Mouse (Mus musculus) erythroid progenitor cell, adult 5-6 weeks (primary cell): Measurements from ENCODE around the gene Prrt2. TPM values are rescaled to one million over a fixed set of nuclear protein-coding genes. Genes with fewer than 3 reads are reported as not detected.

Source experiments
- ATAC-seq: replicated peaks from 2 replicates; pipeline ENCODE4 v1.8.0; 2016; ENCODE audit warnings: moderate number of reproducible peaks, mild to moderate bottlenecking, moderate TSS enrichment, inconsistent platforms; ENCODE audit not compliant: poor library complexity, low FRiP score, severe bottlenecking
- total RNA-seq, 2 experiments: library from RNA; stranded (forward) in 1 of 2; stranded (reverse) in 1 of 2; fragments of 150-400 nt in 1 of 2; fragments of 186-747, 209-891 nt in 1 of 2; gene quantifications; 2 replicates each; pipeline versions ENCODE4 v1.2.3 to v1.2.4; 2015 to 2017; ENCODE audit warnings: low replicate concordance in 2 of 2

Gene Prrt2
- total RNA-seq, 2 experiments from 2014 or later: 0.84 TPM; not detected in 1

DNA sequence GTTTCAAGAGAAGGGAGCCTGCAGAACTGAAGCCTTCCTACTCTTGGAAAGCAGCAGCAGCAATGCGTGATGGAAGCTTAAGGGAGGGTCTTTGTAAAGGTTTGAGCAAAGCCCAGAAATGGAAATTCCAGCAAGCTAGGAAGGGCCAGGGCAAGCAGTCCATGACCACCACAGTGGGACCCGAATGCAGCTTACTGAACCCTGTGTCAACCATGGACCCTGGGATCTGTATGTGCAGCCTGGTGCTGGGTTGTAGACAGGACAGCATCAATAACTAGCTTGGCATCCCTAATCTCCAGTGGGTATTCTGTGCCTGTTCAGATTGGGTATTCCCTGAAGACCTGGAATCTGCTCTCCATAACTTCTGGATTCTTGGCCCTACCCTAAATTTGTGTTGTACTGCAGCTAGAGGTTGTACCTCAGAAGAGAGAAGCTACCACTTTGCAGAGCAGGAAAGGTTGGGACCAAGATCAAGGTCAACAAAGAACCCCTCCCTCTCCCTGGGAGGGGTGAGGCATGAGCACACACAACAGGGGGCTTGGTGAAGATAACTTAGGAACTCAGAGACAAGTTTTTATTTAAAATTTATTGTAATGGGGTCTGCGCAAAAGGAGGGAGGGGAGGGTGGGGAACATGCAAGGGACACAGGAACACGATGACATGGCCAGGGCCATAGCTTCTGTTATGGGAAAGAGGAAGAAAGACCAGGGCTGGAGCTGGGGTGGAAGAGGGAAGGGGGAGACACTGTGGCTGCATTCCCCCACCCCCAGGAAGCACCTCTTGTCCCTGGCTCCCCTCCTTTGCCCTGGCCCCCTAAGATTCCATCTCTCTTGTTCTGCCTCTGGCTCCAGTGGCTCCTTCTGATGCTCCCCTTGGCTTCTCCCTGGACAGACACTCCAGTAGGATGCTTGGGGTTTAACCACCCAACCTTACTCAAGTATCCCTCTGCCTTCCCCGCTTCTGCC is 834 bp upstream of the Prrt2 start:
- ATAC-seq: no peak

DNA sequence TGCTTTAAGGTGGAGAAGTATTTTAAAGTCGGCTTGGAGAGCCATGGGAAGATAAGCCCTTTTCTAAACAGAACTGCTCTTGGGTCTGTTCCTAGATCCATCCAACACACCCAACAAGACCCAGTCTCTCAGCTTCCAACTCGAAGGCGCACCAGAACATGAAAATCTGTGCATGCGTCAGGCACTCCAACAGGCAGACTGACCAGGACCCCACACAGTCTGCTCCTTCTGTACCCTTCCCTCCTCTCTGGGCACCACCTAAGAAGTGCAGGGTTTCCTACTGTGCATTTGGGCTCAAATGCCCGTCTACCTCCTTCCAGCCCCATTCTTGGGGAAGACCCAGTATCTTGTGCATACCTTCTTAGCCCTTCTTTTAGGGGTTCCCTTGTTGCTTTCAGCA is 520 bp downstream of the Prrt2 start:
- no peak for ATAC-seq

DNA sequence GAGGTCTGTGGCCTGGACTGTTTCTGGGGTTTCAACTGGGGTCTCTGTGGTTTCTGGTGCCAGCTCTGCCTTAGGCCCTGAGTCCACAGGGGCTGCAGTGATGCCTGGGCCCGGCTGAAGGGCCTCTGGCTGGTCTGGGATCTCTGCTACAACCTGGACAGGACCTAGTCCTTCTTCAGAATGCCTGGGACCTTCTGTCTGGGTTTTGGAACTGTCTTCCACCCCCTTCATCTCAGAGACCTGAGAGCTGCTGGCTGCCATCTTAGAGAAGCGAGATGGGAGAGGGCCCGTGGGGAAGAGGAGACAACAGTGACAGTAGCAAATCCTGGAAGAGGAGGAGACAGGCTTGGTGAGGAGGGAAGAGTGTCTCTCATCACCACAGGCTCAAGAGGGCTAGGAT is 980 bp downstream of the Prrt2 start:
- ATAC-seq: no peak

DNA sequence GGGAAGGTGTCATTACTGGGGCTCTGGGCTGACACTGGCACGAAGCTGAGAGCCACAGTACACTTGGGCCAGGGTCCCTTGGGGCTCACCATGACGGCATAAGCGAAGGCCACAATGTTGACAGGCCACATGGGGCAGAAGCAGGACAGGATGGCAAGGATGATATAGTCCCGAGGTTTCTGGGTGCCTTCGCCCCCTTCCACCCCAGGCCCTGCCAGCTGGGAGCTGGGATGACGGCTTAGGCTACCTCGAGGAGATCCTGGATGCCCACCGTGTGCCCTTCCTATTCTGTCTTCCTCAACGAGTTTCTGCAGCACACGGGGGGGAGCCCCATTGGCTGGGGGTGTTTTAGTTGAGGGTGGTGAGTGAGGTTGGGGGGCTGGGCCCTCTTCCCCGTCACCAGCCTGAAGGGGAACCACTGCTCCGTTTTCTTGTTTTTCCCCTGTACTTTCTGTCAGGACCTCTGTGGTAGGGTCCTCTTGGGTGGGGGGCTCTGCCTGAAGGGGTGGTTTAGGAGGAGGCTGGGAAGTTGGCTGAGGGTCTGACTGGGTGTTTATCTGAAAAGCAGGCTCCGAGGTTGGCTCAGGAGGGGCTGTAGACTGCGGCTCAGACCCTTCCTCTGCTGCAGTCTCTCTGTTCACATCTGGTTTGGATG is 1.6 kb downstream of the Prrt2 start:
- no peak for ATAC-seq

DNA sequence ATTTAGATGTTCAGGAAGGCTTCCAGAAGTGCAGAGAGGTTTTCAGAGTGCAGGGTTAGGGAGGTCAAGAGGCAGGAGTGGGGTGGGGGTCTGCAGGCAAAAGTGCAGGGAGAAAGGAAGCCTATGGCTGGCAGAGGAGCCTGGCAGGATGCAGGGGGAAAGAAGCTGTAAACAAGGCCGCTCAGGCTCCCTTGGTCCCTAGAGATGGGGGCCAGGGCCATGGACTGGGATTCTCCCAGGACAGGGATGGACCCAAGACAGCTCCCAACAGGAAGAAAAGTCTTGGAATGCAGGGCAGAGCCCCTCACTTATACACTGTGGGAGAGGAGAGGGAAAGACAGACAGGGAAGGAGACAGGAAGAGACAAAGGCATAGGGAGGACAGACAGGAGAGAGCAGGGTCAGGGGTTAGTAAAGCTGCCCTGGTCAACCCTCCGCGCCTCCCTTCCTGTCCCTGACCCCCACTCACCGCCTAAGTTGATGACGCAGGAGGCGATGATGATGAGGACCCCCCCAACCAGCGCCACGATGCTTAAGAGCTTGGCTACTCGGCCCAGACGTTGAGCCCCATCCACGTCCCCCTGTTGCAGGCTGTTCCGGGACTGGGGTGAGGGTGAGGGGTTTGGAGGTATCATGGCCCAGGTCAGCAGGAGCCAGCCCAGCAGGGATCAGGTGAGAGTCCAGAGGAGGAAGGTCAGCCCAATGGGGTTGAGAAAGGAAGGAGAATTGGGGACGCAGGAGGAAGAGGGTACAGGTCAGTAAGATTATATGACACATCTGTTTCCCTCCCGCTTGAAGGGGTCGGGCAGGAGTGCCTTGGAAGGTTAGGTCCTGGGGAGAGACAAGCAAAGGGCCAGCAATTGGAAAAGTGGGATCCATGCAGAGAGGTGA is 2.4 kb downstream of the Prrt2 start:
- ATAC-seq: no peak

DNA sequence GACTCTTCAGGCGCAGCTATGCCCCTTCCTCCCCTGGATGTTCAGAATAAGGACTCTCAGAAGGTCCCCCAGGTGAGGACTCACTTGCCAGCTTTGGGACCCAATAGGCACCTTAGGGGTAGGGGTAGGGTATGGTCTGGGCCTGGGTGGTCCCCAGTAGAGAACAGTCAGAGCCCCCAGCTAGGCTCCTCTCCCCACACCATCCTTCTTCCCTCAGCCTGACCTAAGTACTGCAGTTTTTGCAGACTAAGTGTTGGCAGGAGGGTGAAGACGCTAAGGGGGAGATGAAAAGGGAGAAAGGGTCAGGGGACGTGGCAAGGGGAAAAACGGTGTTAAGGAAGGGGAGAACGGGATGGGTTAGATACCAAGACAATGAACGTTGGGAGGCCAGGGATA is 3.1 kb downstream of the Prrt2 start:
- ATAC-seq: no peak

DNA sequence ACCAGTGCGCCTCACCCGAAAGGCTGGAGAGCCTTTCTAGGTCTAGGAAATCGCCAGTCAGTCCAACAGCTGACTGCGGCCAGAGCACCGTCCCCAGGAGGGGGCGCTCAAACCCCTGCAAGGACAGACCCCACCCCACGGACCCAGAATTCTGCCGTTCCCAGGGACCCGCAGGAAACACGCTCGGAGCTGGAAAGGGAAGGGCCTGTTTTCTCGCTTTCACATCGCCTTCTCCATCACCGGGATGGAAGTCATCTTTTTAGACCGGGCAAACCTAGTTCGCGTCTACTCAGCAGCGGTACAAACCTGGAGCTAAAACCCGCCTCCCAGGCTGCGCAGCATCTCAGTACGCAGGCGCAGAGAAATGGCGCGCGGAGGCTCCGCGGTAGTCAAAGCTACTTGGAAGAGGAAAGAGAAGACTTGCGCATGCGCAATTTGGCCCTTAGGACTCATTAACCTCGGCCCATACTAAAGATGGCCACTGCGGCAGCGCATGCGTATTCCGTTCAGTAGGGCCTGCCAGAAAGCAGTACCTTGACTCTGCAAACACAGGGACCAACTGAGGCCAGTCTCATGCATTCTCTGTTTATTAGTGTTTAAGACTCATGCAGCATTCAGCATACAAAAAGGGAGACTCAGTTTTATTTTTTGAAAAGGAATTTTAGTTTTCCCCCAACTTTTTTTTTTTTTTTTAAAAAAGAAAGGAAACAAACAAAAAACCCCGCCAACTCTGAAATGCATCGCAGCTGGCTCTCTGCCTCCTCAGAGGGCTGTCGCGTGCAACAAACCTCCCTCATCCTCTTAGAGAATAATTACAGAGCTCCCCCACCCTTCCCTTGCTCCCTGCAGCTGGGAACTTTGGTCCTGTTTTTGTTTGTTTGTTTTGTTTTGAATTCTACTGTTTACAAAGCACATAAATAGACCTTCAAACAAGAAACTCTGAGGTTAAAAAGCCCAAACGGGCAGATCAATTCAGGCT is 3.8 kb downstream of the Prrt2 start, which contains the start of gene Pagr1a:
Gene Pagr1a (minus strand): TSS at position 382 of the 979 bp plus-strand sequence.
- peak; percentile 75 for ATAC-seq

DNA sequence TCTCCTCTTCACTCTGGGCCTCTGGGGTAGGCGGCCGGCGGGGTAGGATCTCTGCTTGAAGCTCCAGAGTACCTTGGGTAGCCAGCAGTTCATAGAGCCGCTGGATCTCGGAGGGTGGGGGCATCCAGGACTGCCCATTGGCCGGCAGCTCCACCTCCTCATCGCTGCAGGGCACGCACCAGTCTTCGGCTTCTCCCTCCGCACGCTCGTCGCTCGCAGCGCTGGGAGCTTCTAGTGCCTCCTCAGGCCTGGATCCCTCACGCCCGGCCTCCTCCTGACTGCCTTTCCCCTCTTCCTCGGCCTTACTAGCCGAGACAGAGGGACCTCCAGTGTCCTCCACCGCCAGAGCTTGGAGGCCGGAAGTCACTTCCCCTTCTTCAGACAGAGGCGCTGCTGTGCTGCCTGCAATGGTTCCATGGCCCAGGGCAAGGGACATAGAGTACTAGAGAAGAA is 4.5 kb downstream of the Prrt2 start:
- ATAC-seq: peak; percentile 71

DNA sequence TGATC is 4.7 kb downstream of the Prrt2 start, which contains the start of gene Pagr1b:
Gene Pagr1b (minus strand): TSS at position 4 of the 5 bp plus-strand sequence.
- no peak for ATAC-seq

DNA sequence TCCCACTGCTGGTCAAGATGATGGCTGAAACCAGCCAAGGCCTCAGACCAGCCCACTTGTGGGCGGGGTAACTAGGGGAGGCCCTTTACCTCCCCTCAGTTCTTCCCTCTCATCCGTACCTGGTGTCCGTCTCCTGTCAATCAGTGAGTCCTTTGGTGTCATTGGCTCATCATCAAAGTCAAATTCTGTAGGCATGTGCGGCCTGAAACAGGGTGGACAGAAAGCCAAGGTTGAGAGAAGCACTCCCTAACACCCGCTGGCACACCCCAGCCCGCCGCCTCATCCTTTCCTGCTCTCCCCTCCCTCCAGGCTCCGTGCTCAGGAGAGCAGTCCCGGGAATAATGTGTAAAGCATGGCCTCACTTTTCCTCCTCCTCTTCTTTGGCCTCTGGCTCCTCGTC is 4.9 kb downstream of the Prrt2 start:
- ATAC-seq: peak; percentile 16

DNA sequence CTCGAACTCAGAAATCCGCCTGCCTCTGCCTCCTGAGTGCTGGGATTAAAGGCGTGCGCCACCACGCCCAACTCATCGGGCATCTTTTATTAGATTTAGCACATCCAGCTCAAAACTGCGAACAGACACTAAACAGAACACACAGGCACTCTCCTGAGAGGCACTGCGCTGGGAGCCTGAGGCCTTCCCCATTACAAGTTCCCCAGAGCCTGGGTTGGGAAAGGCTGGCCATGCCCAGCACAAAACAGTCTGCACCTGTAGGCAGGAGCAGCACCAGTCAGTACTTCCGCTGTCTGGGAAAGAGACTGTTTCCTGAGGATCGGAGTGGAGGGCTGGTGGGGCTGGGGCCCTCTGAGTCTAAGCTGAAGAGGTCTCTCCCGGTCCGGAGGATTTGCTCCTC is 6.0 kb downstream of the Prrt2 start:
- no peak for ATAC-seq

DNA sequence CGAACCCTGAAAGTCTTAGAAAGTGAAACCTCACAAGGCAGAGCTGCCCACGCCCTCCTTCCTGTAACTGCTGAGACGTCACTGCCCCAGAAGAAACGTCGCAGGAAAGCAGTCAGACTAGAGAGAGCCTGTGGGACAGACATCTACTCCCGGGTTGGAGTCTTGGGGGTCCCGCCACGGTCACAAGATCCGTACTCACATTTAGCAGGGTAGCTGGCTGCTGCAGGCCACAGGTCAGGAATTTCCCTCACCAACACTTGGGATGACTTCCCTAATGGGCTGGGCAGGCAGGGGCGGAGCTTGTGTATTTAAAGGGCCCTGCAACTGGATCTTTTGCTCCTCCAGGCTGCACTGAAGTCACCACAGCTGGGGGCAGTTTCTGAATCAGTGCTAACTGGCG is 6.7 kb downstream of the Prrt2 start, which contains the start of gene Mvp:
Gene Mvp (minus strand): TSS at position 302 of the 400 bp plus-strand sequence.
- ATAC-seq: 0 out of 2 replicates have a peak, but pooled peaks have one; percentile 21

DNA sequence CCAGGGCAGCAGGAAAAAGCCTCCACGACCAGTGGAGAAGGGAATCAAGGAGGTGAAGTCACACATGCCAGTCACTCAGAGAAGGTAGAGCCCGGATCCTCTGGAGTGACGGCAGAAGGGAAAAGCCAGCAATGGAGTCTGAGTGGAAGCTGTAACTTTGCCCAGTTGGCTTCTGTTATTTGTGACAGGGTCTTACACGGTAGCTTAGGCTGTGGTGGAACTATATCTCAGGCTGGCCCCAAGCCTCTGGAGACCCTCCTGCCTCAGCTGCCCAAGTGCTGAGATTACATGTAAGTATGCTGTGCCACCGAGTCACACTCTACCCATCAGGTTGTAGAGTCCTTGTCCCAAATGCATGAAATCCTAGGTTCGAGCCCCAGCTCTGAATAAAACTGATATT is 7.6 kb downstream of the Prrt2 start:
- no peak for ATAC-seq

DNA sequence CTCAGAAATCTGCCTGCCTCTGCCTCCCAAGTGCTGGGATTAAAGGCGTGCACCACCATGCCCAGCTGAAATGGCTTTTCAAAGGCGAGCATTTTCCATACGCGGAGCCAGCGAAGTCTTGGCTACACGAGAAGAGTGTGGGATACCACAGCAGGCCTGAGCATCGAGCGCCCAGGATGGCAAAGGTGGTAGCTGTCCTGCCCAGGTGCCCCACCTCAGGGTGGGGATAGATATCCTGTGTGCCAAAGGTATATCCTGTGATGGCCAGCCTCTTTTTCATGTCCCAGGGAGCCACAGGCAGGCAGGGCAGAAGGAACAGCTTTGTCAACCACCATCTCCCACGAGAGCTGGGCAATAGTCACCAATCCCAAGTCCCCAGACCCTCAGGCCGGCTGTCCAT is 8.2 kb downstream of the Prrt2 start:
- ATAC-seq: no peak

DNA sequence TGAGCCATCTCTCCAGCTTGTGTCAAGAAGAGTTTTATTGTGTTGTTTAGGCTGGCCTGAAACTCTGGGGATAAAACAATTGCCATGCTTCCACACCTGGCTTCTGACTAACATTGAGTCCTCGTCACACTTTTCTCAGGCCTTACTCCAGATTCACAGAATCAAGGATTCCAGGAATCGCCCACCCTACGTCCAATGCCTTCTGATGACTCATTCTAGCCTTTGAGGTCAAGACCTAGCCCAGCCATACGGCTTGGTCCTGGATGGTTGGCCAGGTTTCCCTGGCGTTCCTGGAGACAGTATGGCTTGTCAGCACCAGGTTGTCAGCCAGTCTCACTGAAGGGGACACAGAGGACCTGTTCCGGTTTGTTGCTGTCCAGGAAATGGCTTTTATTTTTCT is 8.6 kb downstream of the Prrt2 start:
- ATAC-seq: no peak

DNA sequence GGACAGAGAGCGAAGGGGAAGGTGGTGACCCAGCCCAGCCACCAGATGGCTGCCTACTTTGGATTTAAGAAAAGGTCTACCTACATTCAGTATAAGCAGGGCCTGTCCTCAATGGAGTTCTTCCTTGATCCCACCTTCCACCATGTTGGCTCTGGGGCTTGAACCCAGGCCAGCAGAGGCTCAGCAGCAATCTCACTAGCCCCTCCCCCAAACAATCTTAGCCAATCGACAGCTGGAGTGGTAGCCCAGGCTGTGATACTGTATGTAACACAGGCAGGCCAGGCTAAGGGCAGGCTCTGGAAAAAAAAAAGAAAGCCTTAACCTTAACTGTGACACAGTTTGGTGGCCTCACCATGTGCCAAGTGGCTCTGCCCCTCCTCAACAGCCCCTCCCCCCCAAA is 9.3 kb downstream of the Prrt2 start:
- no peak for ATAC-seq

DNA sequence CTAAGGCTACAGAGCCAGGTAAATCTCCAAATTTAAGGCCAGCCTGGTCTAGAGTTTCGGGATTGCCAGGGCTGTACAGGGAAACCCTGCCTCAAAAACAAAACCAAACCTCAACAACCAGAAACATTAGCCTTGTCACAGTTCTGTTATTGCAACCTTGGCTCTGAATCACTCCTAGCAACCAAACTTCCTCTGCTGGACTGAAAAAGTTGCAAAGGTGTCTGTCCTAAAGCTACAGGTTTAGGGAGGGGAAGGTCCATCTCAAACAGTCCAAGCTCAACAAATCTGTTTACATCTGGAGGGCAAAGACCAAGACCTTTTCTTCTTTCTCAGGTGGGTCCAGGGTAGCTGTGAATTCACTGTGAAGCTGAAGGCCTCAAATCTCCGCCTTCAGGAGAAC is 10.0 kb downstream of the Prrt2 start:
- ATAC-seq: no peak

DNA sequence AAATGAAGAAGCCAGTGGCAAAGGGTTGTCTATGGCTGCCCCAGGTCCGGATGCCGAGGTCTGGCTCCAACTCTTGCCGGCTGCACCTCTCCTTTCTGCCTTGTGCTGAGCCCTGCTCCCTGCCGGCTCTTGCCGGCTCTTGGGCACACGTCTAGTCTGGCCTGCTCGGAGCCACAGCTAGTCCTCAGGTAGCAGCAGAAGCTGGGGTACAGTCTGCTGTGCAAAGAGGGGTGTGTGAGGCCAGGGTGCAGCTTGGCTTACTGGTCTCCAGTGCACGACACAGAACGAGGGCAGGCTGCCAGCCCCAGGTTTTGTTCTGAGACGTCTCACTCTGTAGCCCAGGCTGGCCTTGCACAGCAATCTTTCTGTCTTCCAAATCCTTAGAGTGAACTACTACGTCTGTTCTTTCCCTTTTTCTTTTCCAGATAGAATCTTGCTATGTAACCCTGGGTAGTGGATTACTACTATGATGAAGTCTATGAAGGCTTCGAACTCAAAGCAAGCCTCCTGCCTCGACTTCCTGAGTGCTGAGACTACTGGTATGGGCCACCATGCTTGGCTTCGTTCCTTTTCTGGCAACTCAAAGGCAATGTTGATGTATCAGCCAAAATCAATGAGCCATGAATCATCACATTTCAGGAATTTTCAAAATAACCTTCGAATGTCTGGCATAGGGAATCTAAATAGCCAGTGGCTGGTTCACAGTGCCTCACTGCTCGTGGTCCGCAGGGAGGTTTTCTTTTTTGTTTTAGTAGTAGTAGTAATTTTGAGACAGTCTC is 11.5 kb downstream of the Prrt2 start:
- no peak for ATAC-seq
